Mouse (Mus musculus): ENCODE measurements around the gene Acsbg1.
A peak's percentile ranks its signal among the peaks of the same experiment; 100 is the strongest.
"Not testable (repeated sequence)": the region's sequence is repeated elsewhere in the genome, so short reads cannot be mapped to it uniquely, and the experiment has no call there.

Gene Acsbg1

DNA sequence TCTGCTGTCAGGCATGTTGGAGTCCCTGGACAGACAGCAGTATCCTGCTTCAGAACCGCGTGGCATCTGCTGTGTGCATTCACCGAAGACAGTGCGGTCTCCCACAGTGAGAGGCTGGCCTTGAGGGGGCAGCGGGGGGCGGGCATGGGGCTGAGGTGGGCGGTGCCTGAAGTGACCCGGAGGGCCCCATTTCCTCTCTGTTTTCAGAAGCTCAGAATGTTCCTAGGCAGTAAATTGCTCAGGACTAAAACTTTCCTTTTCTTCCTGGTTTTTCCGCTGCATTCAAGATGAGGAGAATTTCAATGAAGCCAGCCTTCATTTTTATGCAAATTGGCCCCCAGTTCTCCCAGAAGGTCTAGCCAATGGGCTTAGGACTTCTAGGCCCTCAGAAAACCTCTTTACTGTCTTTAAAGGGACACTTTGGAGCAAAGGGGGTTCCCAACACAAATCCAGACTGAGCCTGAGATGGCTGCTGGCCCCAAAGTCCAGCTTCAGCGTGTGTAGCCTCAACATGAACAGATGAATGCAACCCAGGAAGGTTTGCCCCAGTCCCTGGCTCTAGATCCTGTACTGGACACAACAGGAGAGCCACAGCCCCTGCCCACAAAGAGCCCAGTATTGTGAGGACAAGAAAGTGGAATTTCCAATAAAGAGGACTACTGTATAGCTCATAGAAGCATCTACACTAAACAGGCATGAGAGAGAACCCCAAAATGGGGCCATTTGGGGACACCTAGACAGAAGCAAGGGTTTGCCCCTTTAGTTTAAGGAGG lies at the start of gene Acsbg1:
TSS of gene Acsbg1 (minus strand) at position 266 of the 773 bp plus-strand sequence.
- DNase-seq (ENCODE audit: low spot score) = peak; percentile 74

DNA sequence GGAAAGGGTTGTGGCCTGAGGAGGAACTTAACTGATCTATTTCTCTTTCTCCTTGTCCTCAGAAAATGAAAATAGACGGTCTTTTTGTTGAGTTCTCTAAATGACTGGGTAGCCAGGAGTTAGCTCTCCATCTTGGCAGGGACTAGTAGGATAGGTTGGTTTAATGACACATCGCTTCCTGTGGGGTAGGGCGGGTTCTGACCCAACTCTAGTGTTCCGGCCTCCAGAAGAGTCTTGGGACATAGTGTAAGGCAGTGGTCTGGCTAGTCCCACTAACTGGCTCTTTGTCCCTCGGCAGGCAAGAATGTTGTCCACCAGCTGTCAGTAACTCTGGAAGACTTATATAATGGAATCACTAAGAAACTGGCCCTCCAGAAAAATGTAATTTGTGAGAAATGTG lies 46.4 kb upstream of the Acsbg1 start:
- DNase-seq (ENCODE audit: low spot score) = no peak

- no peak for DNase-seq (ENCODE audit: low spot score)
Measured at GRCm38 (mm10) chr9:54707288-54707999, 45.8 kb upstream of the Acsbg1 start.

DNA sequence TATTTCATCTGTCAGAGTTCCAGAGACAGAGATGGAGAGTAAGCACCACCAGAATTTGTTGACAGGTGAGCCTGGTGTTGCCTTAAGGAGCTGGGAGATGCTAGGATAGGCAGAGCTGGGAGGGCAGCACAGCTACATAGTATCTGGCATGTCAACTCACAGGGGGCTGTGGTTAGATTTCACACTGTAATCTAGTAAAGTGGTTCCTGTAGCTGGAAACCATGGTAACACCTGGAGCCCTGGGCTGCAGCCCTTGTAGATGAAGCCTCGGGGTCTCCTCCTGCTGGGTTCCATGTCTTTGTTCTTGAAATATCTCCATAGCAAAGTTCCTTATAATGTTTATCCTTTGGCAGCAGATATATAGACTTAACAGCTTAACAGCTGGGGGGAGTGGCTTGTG lies 43.9 kb upstream of the Acsbg1 start:
- DNase-seq (ENCODE audit: low spot score) = no peak

DNA sequence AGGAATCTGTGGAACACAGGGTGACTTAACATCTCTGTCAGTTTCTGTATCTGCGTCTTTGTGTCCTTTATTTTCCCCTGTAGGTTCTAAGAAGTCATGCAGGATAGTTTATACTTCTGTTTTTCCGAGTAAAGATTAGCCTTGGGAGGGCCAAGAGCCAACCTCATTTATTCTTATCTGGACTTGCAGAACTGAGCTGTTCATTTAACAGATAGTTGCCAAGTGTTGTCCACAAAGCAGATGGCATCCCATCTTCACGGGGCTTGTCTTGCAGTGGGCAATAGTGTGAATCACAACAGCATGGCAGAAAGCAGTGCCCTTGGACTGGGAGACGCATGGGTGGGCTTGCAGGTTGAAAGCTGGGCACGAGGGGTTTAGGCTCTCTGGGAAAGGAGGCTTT lies 42.7 kb upstream of the Acsbg1 start:
- no peak for DNase-seq (ENCODE audit: low spot score)

DNA sequence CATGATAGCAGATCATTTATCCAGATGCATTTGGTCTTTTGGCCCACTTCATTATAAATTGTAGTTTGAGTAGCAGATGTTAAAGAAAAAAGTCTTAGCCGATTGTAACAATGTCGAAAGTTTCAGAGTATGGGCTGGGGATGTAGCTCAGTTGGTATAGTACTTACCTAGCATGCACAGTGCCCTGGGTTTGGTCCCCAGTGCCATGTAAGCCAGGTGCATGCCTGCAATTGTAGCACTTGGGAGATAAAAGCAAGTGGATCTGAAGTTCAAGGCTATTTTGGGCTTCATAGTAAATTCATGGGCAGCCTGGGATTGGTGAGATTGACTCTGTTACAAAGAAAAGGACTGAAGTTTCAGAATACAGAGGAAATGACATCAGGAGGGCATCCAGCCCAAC lies 40.9 kb upstream of the Acsbg1 start:
- no peak for DNase-seq (ENCODE audit: low spot score)

DNA sequence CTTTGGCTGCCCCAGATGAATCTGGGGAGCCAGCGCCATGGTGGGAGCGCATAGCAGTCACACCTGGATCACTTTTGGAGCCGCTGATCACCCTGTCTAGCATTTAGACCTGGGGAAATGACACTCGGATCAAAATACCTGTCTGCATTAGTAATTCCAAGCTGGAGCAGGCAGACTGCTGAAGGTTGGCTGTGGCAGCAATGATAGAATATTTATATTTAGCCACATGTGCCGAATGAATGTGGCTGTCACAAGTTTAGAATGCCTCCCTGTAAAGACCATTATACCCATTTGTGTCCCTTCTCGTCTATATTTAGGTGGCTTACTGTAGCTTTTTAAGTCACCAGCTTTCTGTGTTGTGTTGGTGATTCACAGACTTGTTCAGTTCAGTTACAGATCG lies 39.1 kb upstream of the Acsbg1 start:
- DNase-seq (ENCODE audit: low spot score) = no peak

- no peak for DNase-seq (ENCODE audit: low spot score)
Measured at GRCm38 (mm10) chr9:54700174-54700475, 38.5 kb upstream of the Acsbg1 start.

DNA sequence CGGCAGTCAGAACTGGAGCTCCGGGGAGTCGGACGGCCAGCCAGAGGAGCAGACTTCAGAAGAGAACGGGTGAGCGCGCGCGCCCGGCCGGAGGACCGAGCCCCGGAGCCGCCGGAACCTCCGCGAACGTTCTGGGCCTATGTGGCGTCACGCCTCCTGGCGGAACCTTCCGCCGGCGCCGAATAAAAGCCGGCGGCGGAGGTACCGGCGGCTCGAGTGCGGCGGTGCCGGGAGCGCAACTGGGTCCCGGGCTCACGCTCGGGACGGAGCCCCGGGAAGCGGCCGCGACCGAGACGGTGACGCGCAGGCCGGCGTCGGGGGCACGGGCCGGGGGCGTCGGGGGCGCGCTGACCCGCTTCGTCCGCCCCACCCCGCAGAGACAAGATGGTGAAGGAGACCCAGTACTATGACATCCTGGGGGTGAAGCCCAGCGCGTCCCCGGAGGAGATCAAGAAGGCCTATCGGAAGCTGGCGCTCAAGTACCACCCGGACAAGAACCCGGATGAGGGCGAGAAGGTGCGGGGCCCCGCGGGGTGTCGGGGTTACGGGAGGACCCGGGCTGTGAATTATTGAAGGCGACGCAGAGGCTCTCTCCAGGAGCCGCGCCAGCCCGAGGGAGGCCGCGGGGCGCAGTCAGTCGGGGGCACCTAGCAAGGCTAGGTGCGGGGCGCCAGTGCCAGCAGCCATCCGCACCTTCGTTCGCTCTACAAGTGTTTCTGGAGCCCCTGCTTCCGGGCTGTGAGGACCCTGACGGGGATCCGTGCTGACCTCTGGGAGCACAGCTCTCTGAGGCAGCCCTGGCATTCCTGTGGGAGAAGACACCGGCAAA lies 37.9 kb upstream of the Acsbg1 start:
- peak; percentile 84 for DNase-seq (ENCODE audit: low spot score)

- DNase-seq (ENCODE audit: low spot score) = no peak
Measured at GRCm38 (mm10) chr9:54699087-54699344, 37.3 kb upstream of the Acsbg1 start.

DNA sequence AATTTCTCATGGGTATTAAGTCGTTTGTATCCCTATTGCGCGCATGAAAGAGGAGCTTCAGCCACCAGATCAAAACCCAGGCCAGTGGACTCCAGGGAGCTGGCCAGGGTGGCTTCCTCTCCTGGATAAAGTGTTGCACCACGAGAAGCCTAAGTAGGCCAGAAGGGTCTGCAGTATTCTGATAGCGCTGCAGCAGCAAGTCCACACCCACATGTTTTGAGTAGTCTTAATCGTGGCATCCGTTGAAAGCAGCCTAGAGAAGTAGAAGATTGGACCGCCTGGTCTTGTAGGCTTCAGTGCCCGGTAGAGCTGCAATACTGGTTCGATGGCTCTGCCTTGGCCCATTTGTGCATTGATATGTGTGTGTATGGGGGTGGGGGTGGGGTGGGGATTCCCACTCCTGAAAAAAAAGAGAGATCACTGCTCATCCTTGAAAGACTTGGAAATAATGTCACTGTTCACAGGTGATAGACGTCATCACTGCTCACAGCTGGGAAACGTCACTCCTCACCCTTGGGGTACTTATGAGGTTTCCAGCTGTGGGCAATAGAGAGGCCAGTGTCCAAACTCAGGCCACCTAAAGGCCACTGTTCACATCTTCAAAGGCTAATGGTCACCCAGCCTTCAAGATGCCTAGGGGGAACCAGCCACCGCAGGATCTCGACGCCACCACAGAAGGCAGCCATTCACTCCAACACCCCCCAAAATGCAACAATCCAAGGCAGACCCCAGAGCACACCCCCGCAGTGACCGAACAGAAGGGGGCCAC lies 36.8 kb upstream of the Acsbg1 start, which contains the start of gene Dnaja4:
TSS of gene Dnaja4 (plus strand) at position 556 of the 769 bp plus-strand sequence.
- DNase-seq (ENCODE audit: low spot score) = no peak

- DNase-seq (ENCODE audit: low spot score) = peak; percentile 46
Measured at GRCm38 (mm10) chr9:54691241-54691805, 29.7 kb upstream of the Acsbg1 start.

DNA sequence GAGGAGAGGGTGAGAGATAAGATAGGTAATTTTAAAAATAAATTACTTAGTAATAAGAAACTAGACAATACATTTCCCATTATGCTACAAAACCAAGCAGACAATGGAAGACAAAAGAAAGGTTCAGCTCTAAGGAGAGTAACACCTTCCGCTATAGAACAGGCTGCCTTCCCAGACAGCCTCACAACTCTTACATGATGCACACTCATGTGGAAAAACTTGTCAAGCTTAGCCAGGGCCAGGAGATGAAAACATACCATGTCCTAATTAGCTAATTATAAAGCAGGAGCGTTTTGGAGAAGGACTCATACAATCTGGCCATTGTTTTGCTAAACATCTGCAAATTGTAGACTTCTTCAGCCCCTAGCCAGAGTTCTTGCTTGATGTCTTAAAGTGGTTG lies 29.0 kb upstream of the Acsbg1 start:
- DNase-seq (ENCODE audit: low spot score) = not testable (repeated sequence)

DNA sequence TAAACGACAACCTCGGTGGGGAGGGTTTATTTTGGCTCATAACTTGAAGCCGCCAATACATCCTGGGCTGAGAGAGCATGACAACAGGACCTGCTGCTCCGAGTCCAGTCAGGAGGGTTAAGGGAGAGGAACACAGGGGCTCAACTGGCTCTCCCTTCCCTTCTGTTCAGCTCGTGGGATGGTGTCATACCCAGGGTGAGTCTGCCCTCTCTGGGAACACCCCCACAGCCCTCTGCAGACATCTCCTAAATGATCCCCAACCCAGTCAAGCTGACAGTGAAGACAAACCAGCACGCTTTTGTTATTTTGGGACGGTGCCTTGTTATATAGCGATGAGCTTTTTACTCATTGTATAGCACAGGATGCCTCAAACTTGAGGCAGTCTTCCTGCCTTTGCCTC lies 27.8 kb upstream of the Acsbg1 start:
- DNase-seq (ENCODE audit: low spot score) = no peak

DNA sequence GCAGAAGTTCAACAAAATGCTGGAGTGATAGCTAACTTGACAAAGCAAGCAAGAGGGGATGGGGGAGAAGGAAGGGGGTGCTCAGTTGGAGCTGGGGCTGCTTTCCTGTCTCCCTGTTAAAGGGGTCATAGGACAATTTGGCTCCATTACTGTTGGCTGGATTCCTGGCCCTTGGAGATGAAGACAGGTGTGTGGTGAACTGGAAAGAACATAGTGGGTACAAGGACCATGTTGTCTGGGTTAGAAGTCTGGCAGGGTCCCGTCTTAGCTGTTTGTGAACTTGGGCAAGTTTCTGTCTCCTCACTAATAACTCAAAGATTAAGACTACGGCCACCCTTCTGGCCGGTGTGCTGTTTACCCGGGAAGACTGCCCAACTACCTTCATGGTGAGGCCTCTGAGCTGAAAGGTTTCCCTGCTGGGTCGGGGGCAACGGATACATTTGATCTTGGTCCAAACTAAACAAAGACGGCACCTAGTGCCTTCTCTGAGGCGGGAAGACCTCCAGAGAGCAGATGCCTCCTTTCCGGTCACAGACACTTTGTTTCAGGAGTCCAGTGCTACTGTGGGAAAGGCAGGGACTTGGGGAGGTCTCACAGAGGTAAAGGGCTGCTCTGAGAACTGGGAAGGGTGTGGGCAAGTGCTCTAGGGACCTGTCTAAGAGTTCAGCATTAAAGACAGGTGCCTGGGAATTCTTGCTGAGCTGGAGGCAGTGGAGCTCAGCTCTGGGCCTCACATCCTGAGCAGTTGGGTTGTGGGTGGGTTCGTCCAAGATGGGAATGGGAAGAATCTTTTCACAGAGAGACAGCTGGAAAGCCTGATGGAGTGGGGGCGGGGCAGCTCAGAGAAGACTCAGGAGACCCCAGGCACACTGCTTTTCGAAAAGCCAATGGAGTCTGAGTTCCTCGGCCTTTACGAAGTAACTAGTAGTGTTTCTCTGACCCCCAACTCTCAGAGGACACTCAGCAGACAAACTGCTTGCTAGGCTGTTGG lies 25.9 kb upstream of the Acsbg1 start:
- DNase-seq (ENCODE audit: low spot score) = no peak

GRCm38 (mm10) chr9:54683814-54684605 lies 22.3 kb upstream of the Acsbg1 start:
- no peak for DNase-seq (ENCODE audit: low spot score)

DNA sequence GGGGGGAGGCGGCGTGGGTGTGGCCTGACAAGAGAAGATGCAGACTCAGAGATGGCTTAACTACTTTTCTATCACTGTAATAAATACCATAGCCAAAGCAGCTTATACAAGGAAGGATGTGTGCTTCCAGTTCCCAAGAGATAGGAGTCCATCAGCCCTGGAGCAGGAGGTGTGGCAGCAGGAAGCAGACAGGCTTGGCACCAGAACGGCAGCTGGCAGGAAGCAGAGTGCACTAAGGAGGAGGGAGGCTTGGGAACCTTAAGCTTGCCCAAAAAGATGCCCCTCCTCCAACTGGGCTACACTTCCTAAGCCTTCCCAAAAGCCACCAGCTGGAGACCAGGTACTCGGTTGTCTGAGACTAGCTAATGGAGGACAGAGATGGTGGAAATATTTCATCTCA lies 21.2 kb upstream of the Acsbg1 start:
- no peak for DNase-seq (ENCODE audit: low spot score)

DNA sequence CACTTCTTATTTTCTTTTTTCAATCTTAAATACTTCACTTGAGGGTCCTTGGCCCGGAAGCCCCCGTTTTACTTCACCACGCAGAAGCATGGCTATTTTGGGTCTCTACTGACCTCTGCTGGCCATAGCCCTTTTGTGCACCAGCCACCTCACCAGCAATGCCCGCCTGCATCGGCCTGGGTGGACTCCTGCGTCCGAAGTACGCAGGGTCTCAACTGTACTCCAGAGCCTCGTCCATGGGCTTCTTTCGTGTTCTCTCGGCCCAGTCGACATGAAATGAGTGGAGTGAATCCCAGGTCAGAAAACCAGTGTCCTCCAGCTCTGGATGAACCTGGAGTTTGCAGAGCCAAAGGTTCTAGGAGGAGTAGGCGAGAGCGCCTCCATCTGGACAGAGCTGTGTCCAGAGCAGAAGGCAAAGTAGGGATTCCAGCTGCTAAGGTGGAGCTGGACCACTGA lies 14.9 kb upstream of the Acsbg1 start:
- peak; percentile 77 for DNase-seq (ENCODE audit: low spot score)

DNA sequence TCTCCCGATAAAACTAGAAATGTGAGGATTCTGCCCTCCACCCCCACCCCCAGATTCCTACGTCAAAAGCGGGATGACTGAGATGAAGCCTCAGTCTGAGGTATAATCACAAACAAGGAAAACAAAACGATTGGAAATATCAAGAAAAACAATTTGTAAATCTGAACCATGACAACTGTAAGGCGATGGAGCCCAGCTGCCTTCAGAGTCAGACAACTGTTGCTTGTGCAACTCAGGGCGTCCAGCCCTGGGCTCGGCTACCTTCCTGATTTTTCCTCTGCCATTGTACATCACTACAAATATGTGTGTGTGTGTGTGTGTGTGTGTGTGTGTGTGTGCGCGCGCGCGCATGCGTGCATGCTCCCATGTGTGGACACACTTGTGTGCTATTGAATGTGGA lies 12.2 kb upstream of the Acsbg1 start:
- DNase-seq (ENCODE audit: low spot score) = no peak

DNA sequence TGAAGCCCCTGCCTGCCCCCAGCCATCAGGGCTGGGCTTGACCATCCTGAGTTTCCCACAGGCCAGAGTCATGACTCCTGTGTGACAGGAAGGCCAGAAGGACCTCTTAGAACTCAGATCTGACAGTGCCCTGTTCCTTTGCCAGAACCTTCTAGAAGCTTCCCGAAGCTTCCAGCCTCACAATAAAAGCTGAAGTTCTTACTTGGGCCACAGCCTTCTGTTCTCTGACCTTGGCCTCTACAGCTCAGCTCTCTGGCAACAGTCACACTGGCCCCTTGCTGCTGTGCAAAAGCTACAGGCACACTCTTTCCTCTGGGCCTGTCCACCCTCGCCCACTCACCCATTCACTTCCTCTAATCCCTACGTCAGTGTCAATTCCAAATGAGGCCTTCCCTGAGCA lies 10.3 kb upstream of the Acsbg1 start:
- DNase-seq (ENCODE audit: low spot score) = no peak
